Mouse (Mus musculus) CD4-positive, CD25-positive, alpha-beta regulatory T cell, adult 9 weeks (primary cell): ENCODE data around the gene Tmem156. TPM values are rescaled to one million over a fixed set of nuclear protein-coding genes. Genes with fewer than 3 reads are reported as not detected.

Experiments used
- polyA plus RNA-seq: library from polyadenylated mRNA; unstranded; fragments of 100-300 nt; shearing (Covaris generic); gene quantifications from one replicate; pipeline ENCODE4 v1.2.1, GENCODE M21; 2017

Tmem156 gene
- polyA plus RNA-seq, result 29.6 TPM

DNA sequence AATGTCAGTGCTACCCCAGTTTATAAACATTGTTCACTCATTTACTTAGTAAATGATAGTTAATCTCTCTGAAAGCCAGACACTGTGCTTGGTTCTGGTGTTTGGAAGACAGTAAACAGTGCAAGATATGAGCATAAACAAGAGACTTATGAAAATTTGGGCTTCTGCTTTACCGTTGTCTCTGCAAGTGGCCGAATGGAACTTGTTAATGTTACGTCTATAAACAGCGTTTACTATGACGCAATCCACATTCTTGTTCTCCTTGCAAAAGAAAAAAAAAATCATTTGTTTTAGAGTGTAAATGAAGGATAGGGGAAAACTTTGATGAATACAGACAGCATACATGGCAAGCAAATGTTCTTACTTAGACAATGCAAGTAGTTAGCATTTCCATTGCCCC lies at the start of gene Tmem156:
Tmem156 (minus strand) TSS at position 212 of the 400 bp plus-strand sequence.

DNA sequence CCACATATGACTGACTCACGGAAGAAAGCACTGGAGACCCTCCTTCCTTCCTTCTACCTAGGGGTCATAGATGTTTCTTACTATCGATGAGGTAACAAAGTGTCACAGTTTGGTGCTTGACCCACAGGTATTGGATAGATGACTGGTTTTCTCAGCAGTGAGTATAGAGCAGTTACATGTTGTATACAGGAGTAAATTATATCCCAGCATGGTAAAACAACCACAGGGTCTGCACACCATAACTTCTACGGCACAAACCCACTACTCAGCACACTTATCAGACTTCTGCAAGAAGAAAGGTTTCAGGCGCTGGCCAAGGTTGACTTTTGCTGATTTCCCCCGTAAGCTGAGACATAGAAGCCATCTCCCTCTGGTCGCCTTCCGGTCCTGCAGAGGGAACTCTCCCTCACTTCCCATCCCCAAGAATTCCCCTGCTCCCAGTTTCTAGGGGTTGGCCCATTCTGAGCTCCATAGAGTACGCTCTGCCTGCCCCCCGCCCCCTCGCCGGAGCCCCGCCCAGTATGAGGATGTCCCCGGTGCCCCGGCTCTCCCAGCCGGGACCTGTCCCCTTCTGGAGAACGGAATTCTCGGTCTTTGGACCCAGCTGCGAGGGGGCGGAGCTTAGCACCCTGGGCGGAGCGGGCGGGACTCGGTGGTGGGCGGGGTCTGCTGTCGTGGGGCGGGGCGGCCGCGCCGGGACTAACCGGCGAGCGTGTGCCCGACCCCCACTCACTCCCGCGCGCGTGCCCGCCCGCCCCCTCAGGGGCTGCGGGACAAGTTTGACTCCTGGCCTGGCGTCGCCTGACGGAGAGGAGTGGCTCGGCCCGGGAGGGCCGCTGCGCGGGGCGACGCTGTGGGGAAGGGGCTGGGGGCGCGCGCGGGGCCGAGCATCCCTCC lies 15.2 kb upstream of the Tmem156 start, which contains the start of gene Klhl5:
Klhl5 (plus strand) TSS at position 664 of the 897 bp plus-strand sequence.

Other genes with a start within 250 kb of the Tmem156 start
- 96.9 TPM for gene Tlr1, start 158.6 kb downstream of the Tmem156 start, polyA plus RNA-seq
- 5.4 TPM for gene Tlr6, start 132.0 kb downstream of the Tmem156 start, polyA plus RNA-seq
- gene Fam114a1, start 122.1 kb downstream of the Tmem156 start, polyA plus RNA-seq, result 3.0 TPM
- 3.7 TPM for gene Klhl5, start 15.4 kb upstream of the Tmem156 start, polyA plus RNA-seq
- 7.1 TPM for gene Wdr19, start 107.6 kb upstream of the Tmem156 start, polyA plus RNA-seq
- 71.8 TPM for gene Rfc1, start 243.5 kb upstream of the Tmem156 start, polyA plus RNA-seq